Mouse (Mus musculus): Measurements from ENCODE around the gene Bag5. TPM values are rescaled to one million over a fixed set of nuclear protein-coding genes. Genes with fewer than 3 reads are reported as not detected.
"Not testable (repeated sequence)": the region's sequence is repeated elsewhere in the genome, so short reads cannot be mapped to it uniquely, and the experiment has no call there.

The Bag5 gene
- polyA plus RNA-seq, 1 experiment, result 52.7 TPM

GRCm38 (mm10) chr12:111665041-111665880, 47.8 kb downstream of the Bag5 start:
- Histone ChIP-seq H3K4me1 (ENCODE audit: control insufficient read depth, insufficient read depth, low read length) (peaks cover 9% of the 10 kb centered on the region), H3K27me3 (ENCODE audit: control insufficient read depth, insufficient read depth, low read length) (no peaks in the 10 kb centered on the region), H3K4me3 (replicated peaks; ENCODE audit: insufficient read depth, low read depth, low read length) (no peak overlapping the region), H3K27ac (ENCODE audit: insufficient read depth, low read length) (no peak overlapping the region)
- 79% methylated on average over 13 of the region's 13 CpGs for WGBS
- TF ChIP-seq POLR2A (IDR thresholded peaks at IDR 0.05; ENCODE audit: borderline replicate concordance, insufficient read depth, low read length), result no peak
- TF ChIP-seq CTCF (IDR thresholded peaks at IDR 0.05; ENCODE audit: borderline replicate concordance, insufficient read depth, low read depth, low read length), result no peak
- DNase-seq, result no peak

GRCm38 (mm10) chr12:111664144-111664634, 48.9 kb downstream of the Bag5 start:
- Histone ChIP-seq H3K4me3 (replicated peaks; ENCODE audit: insufficient read depth, low read depth, low read length) (no peak overlapping the region), H3K4me1 (ENCODE audit: control insufficient read depth, insufficient read depth, low read length) (peaks cover 9% of the 10 kb centered on the region), H3K27ac (ENCODE audit: insufficient read depth, low read length) (no peak overlapping the region), H3K27me3 (ENCODE audit: control insufficient read depth, insufficient read depth, low read length) (no peaks in the 10 kb centered on the region)
- TF ChIP-seq POLR2A (IDR thresholded peaks at IDR 0.05; ENCODE audit: borderline replicate concordance, insufficient read depth, low read length) (no peak), CTCF (IDR thresholded peaks at IDR 0.05; ENCODE audit: borderline replicate concordance, insufficient read depth, low read depth, low read length) (no peak)
- no peak for DNase-seq
- 43% methylated on average over 6 of the region's 6 CpGs for WGBS

GRCm38 (mm10) chr12:111663228-111664143, 49.6 kb downstream of the Bag5 start:
- peaks cover 3% of the 10 kb centered on the region for H3K4me1 ChIP-seq (ENCODE audit: control insufficient read depth, insufficient read depth, low read length)
- WGBS, result 51% methylated on average over 17 of the region's 17 CpGs
- H3K4me3 ChIP-seq (replicated peaks; ENCODE audit: insufficient read depth, low read depth, low read length), result no peak overlapping the region
- no peak for TF ChIP-seq CTCF (IDR thresholded peaks at IDR 0.05; ENCODE audit: borderline replicate concordance, insufficient read depth, low read depth, low read length)
- no peak for TF ChIP-seq POLR2A (IDR thresholded peaks at IDR 0.05; ENCODE audit: borderline replicate concordance, insufficient read depth, low read length)
- DNase-seq, result no peak
- H3K27ac ChIP-seq (ENCODE audit: insufficient read depth, low read length), result no peak overlapping the region
- H3K27me3 ChIP-seq (ENCODE audit: control insufficient read depth, insufficient read depth, low read length), result no peaks in the 10 kb centered on the region

GRCm38 (mm10) chr12:111661554-111661953, 51.5 kb downstream of the Bag5 start:
- not testable (repeated sequence) for H3K4me1 ChIP-seq (ENCODE audit: control insufficient read depth, insufficient read depth, low read length); DNase-seq; H3K27me3 ChIP-seq (ENCODE audit: control insufficient read depth, insufficient read depth, low read length); H3K27ac ChIP-seq (ENCODE audit: insufficient read depth, low read length); H3K4me3 ChIP-seq (replicated peaks; ENCODE audit: insufficient read depth, low read depth, low read length)
- 97% methylated on average over 11 of the region's 11 CpGs for WGBS

GRCm38 (mm10) chr12:111660628-111661027, 52.4 kb downstream of the Bag5 start:
- no peaks in the 10 kb centered on the region; the same call in none of the 2 replicates for H3K4me1 ChIP-seq (ENCODE audit: control insufficient read depth, insufficient read depth, low read length)
- 95% methylated on average over 1 of the region's 1 CpGs for WGBS
- H3K4me3 ChIP-seq (replicated peaks; ENCODE audit: insufficient read depth, low read depth, low read length), result no peak overlapping the region
- DNase-seq, result no peak
- no peaks in the 10 kb centered on the region for H3K27me3 ChIP-seq (ENCODE audit: control insufficient read depth, insufficient read depth, low read length)
- TF ChIP-seq POLR2A (IDR thresholded peaks at IDR 0.05; ENCODE audit: borderline replicate concordance, insufficient read depth, low read length) (no peak), CTCF (IDR thresholded peaks at IDR 0.05; ENCODE audit: borderline replicate concordance, insufficient read depth, low read depth, low read length) (no peak)
- no peak overlapping the region for H3K27ac ChIP-seq (ENCODE audit: insufficient read depth, low read length)

Other genes starting within 250 kb of the Bag5 start
- gene Gm266, start 227.4 kb downstream of the Bag5 start, polyA plus RNA-seq (2012; rRNA removed), result 8.8 and 11.2 TPM in 2 replicates
- gene Eif5, start 175.2 kb downstream of the Bag5 start, polyA plus RNA-seq (2012; rRNA removed), result 176 and 183 TPM in 2 replicates
- gene Mark3, start 138.7 kb downstream of the Bag5 start, polyA plus RNA-seq (2012; rRNA removed), result 80.0 and 81.4 TPM in 2 replicates
- 5,042 and 5,433 TPM in 2 replicates for gene Ckb, start 40.9 kb downstream of the Bag5 start, polyA plus RNA-seq (2012; rRNA removed)
- 14.2 and 14.4 TPM in 2 replicates for gene Trmt61a, start 35.2 kb downstream of the Bag5 start, polyA plus RNA-seq (2012; rRNA removed)
- gene Apopt1, start within 50 bp of the Bag5 start, polyA plus RNA-seq (2012; rRNA removed), result 46.8 and 49.8 TPM in 2 replicates
- 874 and 889 TPM in 2 replicates for gene Klc1, start 45.6 kb upstream of the Bag5 start, polyA plus RNA-seq (2012; rRNA removed)
- gene Xrcc3, start 100.6 kb upstream of the Bag5 start, polyA plus RNA-seq (2012; rRNA removed), result 16.7 and 19.2 TPM in 2 replicates
- 31.6 and 33.4 TPM in 2 replicates for gene Zfyve21, start 100.9 kb upstream of the Bag5 start, polyA plus RNA-seq (2012; rRNA removed)
- gene Ppp1r13b, start 194.9 kb upstream of the Bag5 start, polyA plus RNA-seq (2012; rRNA removed), result 37.8 and 38.4 TPM in 2 replicates